Mouse (Mus musculus): ENCODE measurements around the gene Vps35l. TPM values are rescaled to one million over a fixed set of nuclear protein-coding genes. Genes with fewer than 3 reads are reported as not detected.

Gene Vps35l
- polyA plus RNA-seq, 1 experiment from 2014 or later = 85.8 TPM

- Histone ChIP-seq H3K36me3 (ENCODE audit: control insufficient read depth, insufficient read depth, low read length) (peaks cover 24% of the 10 kb centered on the region), H3K4me3 (ENCODE audit: low read length) (no peak overlapping the region), H3K9ac (ENCODE audit: low read depth, low read length) (no peak overlapping the region), H3K4me1 (ENCODE audit: control insufficient read depth, insufficient read depth, low read length) (no peaks in the 10 kb centered on the region), H3K27ac (ENCODE audit: low read length) (no peak overlapping the region), H3K9me3 (ENCODE audit: control insufficient read depth, low read length) (no peaks in the 10 kb centered on the region), H3K4me2 (ENCODE audit: low read depth, low read length) (no peak overlapping the region), H3K27me3 (replicated peaks; ENCODE audit: control insufficient read depth, insufficient read depth, low read length) (no peaks in the 10 kb centered on the region)
- WGBS = 79% methylated on average over 8 of the region's 8 CpGs
- ATAC-seq = no peak
Observed at GRCm38 (mm10) chr7:118749706-118750105, 9.7 kb downstream of the Vps35l start.

DNA sequence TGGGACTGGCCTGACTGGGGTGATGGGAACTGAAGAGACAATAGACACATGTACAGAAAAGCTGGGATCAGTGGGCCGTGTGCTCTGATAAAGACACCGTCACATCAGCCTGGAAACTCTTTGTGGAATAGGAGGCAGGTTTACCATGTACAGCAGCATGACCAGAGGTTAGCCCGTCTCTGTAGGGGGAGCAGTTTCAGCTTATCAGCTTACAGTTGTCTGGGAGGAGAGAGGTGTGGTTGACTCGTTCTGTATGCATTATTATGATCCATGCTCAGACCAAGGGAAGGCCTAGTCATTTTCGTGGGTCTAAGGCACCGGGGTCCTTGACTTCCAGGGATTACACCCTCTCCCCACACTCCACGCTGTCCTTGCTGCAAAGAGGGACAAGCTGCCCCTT lies 11.6 kb downstream of the Vps35l start:
- Histone ChIP-seq H3K27ac (ENCODE audit: low read length) (no peak overlapping the region), H3K4me1 (ENCODE audit: control insufficient read depth, insufficient read depth, low read length) (no peaks in the 10 kb centered on the region), H3K9ac (ENCODE audit: low read depth, low read length) (no peak overlapping the region), H3K4me2 (ENCODE audit: low read depth, low read length) (no peak overlapping the region), H3K27me3 (replicated peaks; ENCODE audit: control insufficient read depth, insufficient read depth, low read length) (no peaks in the 10 kb centered on the region), H3K9me3 (ENCODE audit: control insufficient read depth, low read length) (no peaks in the 10 kb centered on the region), H3K36me3 (ENCODE audit: control insufficient read depth, insufficient read depth, low read length) (peaks cover 25% of the 10 kb centered on the region), H3K4me3 (ENCODE audit: low read length) (no peak overlapping the region)
- 89% methylated on average over 7 of the region's 7 CpGs for WGBS
- no peak for ATAC-seq

DNA sequence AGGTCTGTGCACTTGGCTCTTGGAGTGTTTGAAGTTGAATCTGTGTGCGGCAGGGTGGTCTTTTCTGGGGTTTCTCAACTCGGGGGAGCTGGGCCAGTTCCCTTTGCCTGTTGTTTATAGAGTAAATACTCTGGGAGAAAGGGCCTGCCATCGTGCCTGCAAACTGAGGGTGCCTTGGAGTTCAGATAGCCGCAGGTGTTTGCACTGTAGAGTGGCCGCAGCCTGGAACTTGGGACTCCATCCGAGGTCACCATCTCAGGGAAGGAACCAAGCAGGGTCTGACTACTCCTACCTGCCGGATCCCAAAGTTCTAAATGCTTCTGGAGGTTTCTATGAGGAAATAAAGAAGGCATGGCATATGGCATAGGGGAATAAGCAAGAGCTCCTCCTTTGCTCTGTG lies 15.7 kb downstream of the Vps35l start:
- Histone ChIP-seq H3K9me3 (ENCODE audit: control insufficient read depth, low read length) (no peaks in the 10 kb centered on the region), H3K27ac (ENCODE audit: low read length) (no peak overlapping the region), H3K4me1 (ENCODE audit: control insufficient read depth, insufficient read depth, low read length) (no peaks in the 10 kb centered on the region; the same call in 1 of the 2 replicates), H3K4me2 (ENCODE audit: low read depth, low read length) (no peak overlapping the region), H3K9ac (ENCODE audit: low read depth, low read length) (no peak overlapping the region), H3K27me3 (replicated peaks; ENCODE audit: control insufficient read depth, insufficient read depth, low read length) (no peaks in the 10 kb centered on the region), H3K4me3 (ENCODE audit: low read length) (no peak overlapping the region), H3K36me3 (ENCODE audit: control insufficient read depth, insufficient read depth, low read length) (peaks cover 27% of the 10 kb centered on the region)
- 60% methylated on average over 7 of the region's 7 CpGs for WGBS
- ATAC-seq = no peak

GRCm38 (mm10) chr7:118756490-118757265 lies 16.7 kb downstream of the Vps35l start:
- no peak overlapping the region for H3K4me2 ChIP-seq (ENCODE audit: low read depth, low read length)
- H3K27ac ChIP-seq (ENCODE audit: low read length) = no peak overlapping the region
- no peaks in the 10 kb centered on the region for H3K9me3 ChIP-seq (ENCODE audit: control insufficient read depth, low read length)
- 95% methylated on average over 24 of the region's 24 CpGs for WGBS
- H3K36me3 ChIP-seq (ENCODE audit: control insufficient read depth, insufficient read depth, low read length) = peaks cover 26% of the 10 kb centered on the region
- H3K27me3 ChIP-seq (replicated peaks; ENCODE audit: control insufficient read depth, insufficient read depth, low read length) = no peaks in the 10 kb centered on the region
- H3K9ac ChIP-seq (ENCODE audit: low read depth, low read length) = no peak overlapping the region
- ATAC-seq = peak; percentile 40; the same call in 1 of the 2 replicates
- H3K4me1 ChIP-seq (ENCODE audit: control insufficient read depth, insufficient read depth, low read length) = no peaks in the 10 kb centered on the region; the same call in 1 of the 2 replicates
- H3K4me3 ChIP-seq (ENCODE audit: low read length) = no peak overlapping the region

- H3K4me1 ChIP-seq (ENCODE audit: control insufficient read depth, insufficient read depth, low read length) = no peaks in the 10 kb centered on the region; the same call in 1 of the 2 replicates
- no peak overlapping the region for H3K4me3 ChIP-seq (ENCODE audit: low read length)
- H3K4me2 ChIP-seq (ENCODE audit: low read depth, low read length) = no peak overlapping the region
- H3K9ac ChIP-seq (ENCODE audit: low read depth, low read length) = no peak overlapping the region
- H3K36me3 ChIP-seq (ENCODE audit: control insufficient read depth, insufficient read depth, low read length) = peaks cover 16% of the 10 kb centered on the region
- WGBS = 60% methylated on average over 4 of the region's 4 CpGs
- ATAC-seq = no peak
- no peak overlapping the region for H3K27ac ChIP-seq (ENCODE audit: low read length)
- H3K27me3 ChIP-seq (replicated peaks; ENCODE audit: control insufficient read depth, insufficient read depth, low read length) = no peaks in the 10 kb centered on the region
- no peaks in the 10 kb centered on the region for H3K9me3 ChIP-seq (ENCODE audit: control insufficient read depth, low read length)
Observed at GRCm38 (mm10) chr7:118758369-118758768, 18.3 kb downstream of the Vps35l start.

GRCm38 (mm10) chr7:118759372-118759771 lies 19.3 kb downstream of the Vps35l start:
- WGBS = 50% methylated on average over 5 of the region's 5 CpGs
- Histone ChIP-seq H3K27ac (ENCODE audit: low read length) (no peak overlapping the region), H3K4me1 (ENCODE audit: control insufficient read depth, insufficient read depth, low read length) (no peaks in the 10 kb centered on the region; the same call in 1 of the 2 replicates), H3K9me3 (ENCODE audit: control insufficient read depth, low read length) (no peaks in the 10 kb centered on the region), H3K9ac (ENCODE audit: low read depth, low read length) (no peak overlapping the region), H3K36me3 (ENCODE audit: control insufficient read depth, insufficient read depth, low read length) (peaks cover 13% of the 10 kb centered on the region), H3K4me2 (ENCODE audit: low read depth, low read length) (no peak overlapping the region), H3K27me3 (replicated peaks; ENCODE audit: control insufficient read depth, insufficient read depth, low read length) (no peaks in the 10 kb centered on the region), H3K4me3 (ENCODE audit: low read length) (no peak overlapping the region)
- no peak for ATAC-seq

- no peak overlapping the region for H3K27ac ChIP-seq (ENCODE audit: low read length)
- ATAC-seq = no peak
- 89% methylated on average over 11 of the region's 11 CpGs for WGBS
- H3K4me1 ChIP-seq (ENCODE audit: control insufficient read depth, insufficient read depth, low read length) = peaks cover 8% of the 10 kb centered on the region
- no peaks in the 10 kb centered on the region for H3K9me3 ChIP-seq (ENCODE audit: control insufficient read depth, low read length)
- H3K36me3 ChIP-seq (ENCODE audit: control insufficient read depth, insufficient read depth, low read length) = peaks cover 8% of the 10 kb centered on the region; the same call in 1 of the 2 replicates
- H3K27me3 ChIP-seq (replicated peaks; ENCODE audit: control insufficient read depth, insufficient read depth, low read length) = no peaks in the 10 kb centered on the region
- no peak overlapping the region for H3K4me3 ChIP-seq (ENCODE audit: low read length)
- no peak overlapping the region for H3K9ac ChIP-seq (ENCODE audit: low read depth, low read length)
- H3K4me2 ChIP-seq (ENCODE audit: low read depth, low read length) = no peak overlapping the region
Observed at GRCm38 (mm10) chr7:118763939-118764338, 23.9 kb downstream of the Vps35l start.

- peaks cover 8% of the 10 kb centered on the region; the same call in 1 of the 2 replicates for H3K36me3 ChIP-seq (ENCODE audit: control insufficient read depth, insufficient read depth, low read length)
Observed at GRCm38 (mm10) chr7:118764725-118765124, 24.7 kb downstream of the Vps35l start.

DNA sequence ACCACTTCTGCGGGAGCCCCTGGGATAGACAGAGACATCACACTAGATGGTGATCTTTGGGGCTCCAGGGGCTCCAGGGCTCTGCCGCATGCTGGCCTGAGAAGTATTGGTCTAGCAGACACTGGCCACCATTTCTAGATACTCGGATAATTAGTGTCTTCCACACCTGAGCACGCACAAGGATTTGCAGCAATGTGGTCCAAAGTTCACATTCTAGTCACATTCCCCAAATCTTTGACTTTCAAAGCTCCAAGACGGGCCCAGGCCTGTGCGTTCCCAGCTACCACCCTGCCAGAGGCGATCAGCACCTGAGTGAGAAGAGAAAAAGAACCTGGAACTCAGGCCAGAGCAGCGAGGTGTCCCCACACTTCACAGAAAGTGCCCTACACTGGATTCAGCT lies 25.6 kb downstream of the Vps35l start:
- Histone ChIP-seq H3K9me3 (ENCODE audit: control insufficient read depth, low read length) (no peaks in the 10 kb centered on the region), H3K4me1 (ENCODE audit: control insufficient read depth, insufficient read depth, low read length) (peaks cover 8% of the 10 kb centered on the region), H3K27ac (ENCODE audit: low read length) (no peak overlapping the region), H3K4me2 (ENCODE audit: low read depth, low read length) (no peak overlapping the region), H3K9ac (ENCODE audit: low read depth, low read length) (no peak overlapping the region), H3K36me3 (ENCODE audit: control insufficient read depth, insufficient read depth, low read length) (peaks cover 7% of the 10 kb centered on the region; the same call in 1 of the 2 replicates), H3K4me3 (ENCODE audit: low read length) (no peak overlapping the region), H3K27me3 (replicated peaks; ENCODE audit: control insufficient read depth, insufficient read depth, low read length) (no peaks in the 10 kb centered on the region)
- peak; percentile 34 for ATAC-seq
- 57% methylated on average over 8 of the region's 8 CpGs for WGBS

More at GRCm38 (mm10) chr7:118764725-118765124, 24.7 kb downstream of the Vps35l start:
- Histone ChIP-seq H3K9ac (ENCODE audit: low read depth, low read length) (no peak overlapping the region), H3K4me1 (ENCODE audit: control insufficient read depth, insufficient read depth, low read length) (peaks cover 8% of the 10 kb centered on the region), H3K27me3 (replicated peaks; ENCODE audit: control insufficient read depth, insufficient read depth, low read length) (no peaks in the 10 kb centered on the region), H3K4me3 (ENCODE audit: low read length) (no peak overlapping the region), H3K4me2 (ENCODE audit: low read depth, low read length) (no peak overlapping the region), H3K27ac (ENCODE audit: low read length) (no peak overlapping the region), H3K9me3 (ENCODE audit: control insufficient read depth, low read length) (no peaks in the 10 kb centered on the region)
- ATAC-seq = no peak
- WGBS = 82% methylated on average over 14 of the region's 14 CpGs

Data from intestine, embryonic 16.5 days (tissue).